Mouse (Mus musculus) G1E (cell line): ENCODE results near the gene Ing1.

Source experiments
- CTCF ChIP-seq: IDR thresholded peaks from 2 replicates; pipeline ENCODE4 v1.5.1; 2012; ENCODE audit warnings: low read depth, low read length, inconsistent platforms, mixed read lengths
- POLR2AphosphoS5 ChIP-seq: IDR thresholded peaks from 2 replicates; pipeline ENCODE4 v1.6.1; 2012; ENCODE audit warnings: low read depth, low read length, inconsistent platforms; ENCODE audit not compliant: insufficient replicate concordance
- TAL1 ChIP-seq: conservative IDR thresholded peaks from 2 replicates; pipeline ENCODE4 v1.6.1; 2012; ENCODE audit warnings: low read depth, low read length, inconsistent platforms, mixed read lengths

GRCm38 (mm10) chr8:11591837-11592236 is 36.5 kb downstream of the Ing1 start:
- no peak for TF ChIP-seq POLR2AphosphoS5
- TF ChIP-seq CTCF: no peak
- no peak for TF ChIP-seq TAL1
